Mouse (Mus musculus) thymus, adult 2 months (tissue): ENCODE results near the gene Kctd5. TPM values are rescaled to one million over a fixed set of nuclear protein-coding genes. Genes with fewer than 3 reads are reported as not detected.

Source experiments
- DNase-seq: peaks from one replicate; pipeline ENCODE4 v3.0.0; 2021
- H3K27ac ChIP-seq: fragments of 200-500 bp; 2 replicates; pipeline ENCODE4 v1.5.1; 2012; ENCODE audit warnings: low read length, control low read depth; ENCODE audit not compliant: control insufficient read depth, insufficient read depth
- H3K27me3 ChIP-seq: fragments of 200-500 bp; 2 replicates; pipeline ENCODE4 v1.6.1; 2012; ENCODE audit warnings: mild to moderate bottlenecking, low read length, moderate library complexity, mixed read lengths; ENCODE audit not compliant: control insufficient read depth, insufficient read depth
- H3K36me3 ChIP-seq: fragments of 200-500 bp; 2 replicates; pipeline ENCODE4 v1.6.1; 2012; ENCODE audit warnings: mild to moderate bottlenecking, low read length, moderate library complexity; ENCODE audit not compliant: control insufficient read depth, insufficient read depth
- H3K4me1 ChIP-seq: fragments of 200-500 bp; replicated peaks from 2 replicates; pipeline ENCODE4 v1.6.1; 2012; ENCODE audit warnings: low read length; ENCODE audit not compliant: control insufficient read depth, insufficient read depth
- H3K4me3 ChIP-seq: fragments of 200-500 bp; 2 replicates; pipeline ENCODE4 v1.5.1; 2012; ENCODE audit warnings: mild to moderate bottlenecking, low read length, control low read depth, moderate library complexity; ENCODE audit not compliant: control insufficient read depth, insufficient read depth
- CTCF ChIP-seq: fragments of 200-500 bp; IDR thresholded peaks from 2 replicates; pipeline ENCODE4 v1.5.1; 2012; ENCODE audit warnings: mild to moderate bottlenecking, control low read depth, low read length, moderate library complexity, borderline replicate concordance; ENCODE audit not compliant: control insufficient read depth, poor library complexity, insufficient read depth; ENCODE audit errors: extremely low read depth
- POLR2A ChIP-seq: fragments of 200-500 bp; IDR thresholded peaks from 2 replicates; pipeline ENCODE4 v1.6.1; 2012; ENCODE audit warnings: mild to moderate bottlenecking, low read length, control low read depth, moderate library complexity; ENCODE audit not compliant: control insufficient read depth, poor library complexity, insufficient read depth; ENCODE audit errors: extremely low read depth
- WGBS: fragments of 180-500 bp; shearing (Covaris S2); methylation state at CpG from one replicate; pipeline ENCODE4 v1.1.7; 2018; 5-methylcytosine and 5-hydroxymethylcytosine counted together
- polyA plus RNA-seq: library from polyadenylated mRNA; depleted of rRNA; stranded (reverse); fragments of >200 nt; gene quantifications from 2 replicates; pipeline ENCODE4 v1.2.3, GENCODE M21; 2012; rRNA removed

Kctd5 gene
- polyA plus RNA-seq: 38.9 and 44.6 TPM in 2 replicates

DNA sequence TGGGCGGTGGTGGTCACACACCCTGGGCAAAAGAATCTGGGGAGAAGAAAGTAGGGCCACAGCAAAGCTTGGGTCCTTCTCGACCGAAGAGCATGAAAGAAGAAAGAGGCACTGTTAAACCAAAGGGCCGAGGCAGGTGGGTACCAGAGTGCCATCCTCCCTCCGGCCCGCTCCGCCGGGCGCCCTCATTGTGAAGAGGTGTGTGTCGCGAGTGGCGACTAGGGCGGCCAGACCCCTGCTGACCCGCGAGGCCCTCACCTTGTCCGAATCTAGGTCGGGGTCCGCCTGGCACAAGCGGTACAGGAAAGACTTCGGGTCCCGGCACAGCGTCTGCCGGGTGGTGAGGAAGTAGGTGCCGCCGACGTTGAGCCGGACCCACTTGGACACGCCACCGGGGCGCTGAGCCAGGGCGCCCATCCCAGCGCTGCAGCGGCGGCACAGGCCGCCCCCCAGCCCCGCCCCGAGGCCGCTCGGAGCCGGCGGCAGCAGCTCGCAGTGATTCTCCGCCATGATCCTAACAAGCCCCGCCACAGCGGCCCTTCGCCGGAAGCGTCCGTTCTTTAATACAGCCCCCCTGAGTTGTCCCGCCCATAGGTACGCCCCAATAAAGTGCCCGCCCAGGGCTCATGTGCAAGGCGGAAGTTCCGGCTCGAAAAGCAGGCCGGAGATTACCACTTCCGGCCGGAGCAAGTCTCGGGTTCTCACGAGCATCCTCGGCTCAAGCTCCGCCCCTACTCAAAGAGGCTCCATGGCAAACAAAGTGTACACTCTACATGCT lies at the start of gene Kctd5:
Kctd5 (minus strand) TSS at position 567 of the 778 bp plus-strand sequence.
- H3K4me1 ChIP-seq: peaks cover 2% of the 10 kb centered on the region
- under 1% methylated on average over 62 of the region's 62 CpGs for WGBS

DNA sequence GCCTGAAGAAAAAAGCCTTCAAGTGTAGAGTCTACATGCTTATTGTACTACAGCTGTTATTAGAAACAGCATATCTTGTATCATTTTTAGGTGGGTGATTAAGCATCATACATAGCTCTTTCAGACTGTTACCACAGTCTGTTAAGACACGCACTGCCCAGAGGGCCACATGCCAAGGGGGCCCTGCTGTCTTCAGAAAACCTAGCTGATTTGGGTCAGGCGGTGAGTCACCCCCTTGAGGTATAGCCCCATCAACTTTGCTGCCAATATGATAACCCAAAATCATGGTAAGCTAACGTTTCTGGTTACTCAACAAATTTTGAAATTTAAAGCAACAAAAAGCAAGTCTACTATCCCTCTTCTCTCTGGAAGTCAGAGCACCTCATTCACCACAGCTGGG lies 46.2 kb upstream of the Kctd5 start:
- 87% methylated on average over 3 of the region's 3 CpGs for WGBS
- no peak for TF ChIP-seq POLR2A
- TF ChIP-seq CTCF: no peak
- Histone ChIP-seq H3K36me3 (no peaks in the 10 kb centered on the region), H3K4me3 (no peak overlapping the region), H3K4me1 (no peaks in the 10 kb centered on the region), H3K27ac (no peak overlapping the region), H3K27me3 (no peaks in the 10 kb centered on the region)
- DNase-seq: no peak

More for the DNA sequence above, at the start of gene Kctd5:
- TF ChIP-seq CTCF: 0 out of 2 replicates have a peak, but pooled peaks have one; percentile 29
- TF ChIP-seq POLR2A: peak; percentile 64; the same call in 1 of the 2 replicates
- peaks cover 7% of the 10 kb centered on the region; the same call in 1 of the 2 replicates for H3K36me3 ChIP-seq
- no peak within 1 kb of the TSS for H3K27ac ChIP-seq
- peak within 1 kb of the TSS; percentile 90 for H3K4me3 ChIP-seq
- no peaks in the 10 kb centered on the region for H3K27me3 ChIP-seq
- DNase-seq: peak; percentile 85

- 94% methylated on average over 4 of the region's 4 CpGs for WGBS
- Histone ChIP-seq H3K4me3 (no peak overlapping the region), H3K27ac (no peak overlapping the region), H3K4me1 (no peaks in the 10 kb centered on the region), H3K36me3 (peaks cover 22% of the 10 kb centered on the region), H3K27me3 (no peaks in the 10 kb centered on the region)
- no peak for TF ChIP-seq POLR2A
- no peak for TF ChIP-seq CTCF
- no peak for DNase-seq
Measured at GRCm38 (mm10) chr17:24113031-24113430, 39.7 kb upstream of the Kctd5 start.

DNA sequence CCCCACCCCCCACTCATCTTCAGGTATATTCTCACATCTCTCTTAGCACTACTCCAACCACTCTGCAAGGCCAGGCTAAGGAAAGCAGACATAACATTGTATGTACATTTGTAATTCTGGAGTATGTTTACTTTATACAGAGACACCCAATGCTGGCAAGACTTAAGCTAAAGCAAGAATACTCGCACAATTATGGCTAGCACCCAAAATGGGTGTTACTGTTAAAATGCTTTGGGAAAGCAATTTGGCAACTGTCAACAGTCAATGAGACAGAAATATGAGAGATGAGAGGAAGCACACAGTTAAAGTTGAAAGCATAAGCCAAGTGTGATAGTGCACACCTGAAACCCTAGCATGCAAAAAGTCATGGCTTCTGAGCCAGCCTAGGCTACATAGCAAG lies 38.0 kb upstream of the Kctd5 start:
- Histone ChIP-seq H3K27ac (no peak overlapping the region), H3K27me3 (no peaks in the 10 kb centered on the region), H3K4me1 (no peaks in the 10 kb centered on the region), H3K36me3 (peaks cover 39% of the 10 kb centered on the region), H3K4me3 (no peak overlapping the region)
- DNase-seq: no peak
- WGBS: 98% methylated on average over 1 of the region's 1 CpGs
- TF ChIP-seq POLR2A: no peak
- TF ChIP-seq CTCF: no peak

- 91% methylated on average over 1 of the region's 1 CpGs for WGBS
- no peak for DNase-seq
Measured at GRCm38 (mm10) chr17:24108896-24109295, 35.6 kb upstream of the Kctd5 start.

DNA sequence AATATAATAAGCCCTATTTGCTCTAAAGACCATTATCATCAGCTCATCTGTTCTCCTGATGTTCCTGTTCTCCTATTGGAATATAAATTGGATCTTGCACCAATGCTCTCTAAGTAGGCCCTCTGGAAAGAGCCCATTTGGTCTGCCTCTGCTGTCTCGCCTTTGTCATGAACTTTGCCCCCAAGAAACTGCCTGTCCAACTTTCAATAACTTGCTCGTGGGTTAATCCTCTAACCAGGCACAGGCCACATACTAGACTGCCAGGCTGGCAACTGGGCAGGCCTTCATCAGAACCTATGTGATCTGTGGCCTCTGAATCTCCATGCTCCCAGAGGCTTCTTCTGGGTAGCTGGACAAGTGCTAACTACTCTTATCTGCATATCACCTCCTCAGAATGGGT lies 31.8 kb upstream of the Kctd5 start:
- TF ChIP-seq CTCF (no peak), POLR2A (no peak)
- H3K27me3 ChIP-seq: no peaks in the 10 kb centered on the region
- H3K4me1 ChIP-seq: no peaks in the 10 kb centered on the region
- DNase-seq: no peak
- H3K4me3 ChIP-seq: no peak overlapping the region
- WGBS: 99% methylated on average over 2 of the region's 2 CpGs
- peaks cover 65% of the 10 kb centered on the region for H3K36me3 ChIP-seq
- no peak overlapping the region for H3K27ac ChIP-seq

More at GRCm38 (mm10) chr17:24108896-24109295, 35.6 kb upstream of the Kctd5 start:
- H3K27me3 ChIP-seq: no peaks in the 10 kb centered on the region
- H3K36me3 ChIP-seq: peaks cover 53% of the 10 kb centered on the region
- H3K27ac ChIP-seq: no peak overlapping the region
- no peak overlapping the region for H3K4me3 ChIP-seq
- no peak for TF ChIP-seq POLR2A
- TF ChIP-seq CTCF: no peak
- no peaks in the 10 kb centered on the region for H3K4me1 ChIP-seq
